Mouse (Mus musculus): ENCODE results near the gene Hmga1. TPM values are rescaled to one million over a fixed set of nuclear protein-coding genes. Genes with fewer than 3 reads are reported as not detected.

Gene Hmga1
- polyA plus RNA-seq, 1 experiment from 2014 or later: 186 TPM

- H3K4me2 ChIP-seq (ENCODE audit: low read depth, low read length): no peak overlapping the region
- WGBS: 53% methylated on average over 7 of the region's 7 CpGs
These were observed 7.5 kb downstream of the Hmga1 start for GRCm38 (mm10) chr17:27563771-27564244.

GRCm38 (mm10) chr17:27564391-27565162 lies 8.3 kb downstream of the Hmga1 start:
- Histone ChIP-seq H3K27ac (ENCODE audit: low read length) (peak overlapping the region; percentile 57), H3K36me3 (ENCODE audit: control insufficient read depth, insufficient read depth) (no peaks in the 10 kb centered on the region), H3K9ac (ENCODE audit: low read length) (peak overlapping the region; percentile 83), H3K4me2 (ENCODE audit: low read depth, low read length) (peak overlapping the region; percentile 96), H3K9me3 (replicated peaks; ENCODE audit: control insufficient read depth, low read length) (no peaks in the 10 kb centered on the region), H3K4me3 (ENCODE audit: low read length) (peak overlapping the region; percentile 82), H3K4me1 (ENCODE audit: control insufficient read depth, insufficient read depth, low read length) (peaks cover 21% of the 10 kb centered on the region), H3K27me3 (ENCODE audit: control insufficient read depth, insufficient read depth, low read length) (no peaks in the 10 kb centered on the region)
- WGBS: 17% methylated on average over 20 of the region's 20 CpGs
- ATAC-seq (replicated peaks; ENCODE audit: extremely low read depth, insufficient read depth, low FRiP score): no peak

More at GRCm38 (mm10) chr17:27563771-27564244, 7.5 kb downstream of the Hmga1 start:
- H3K27me3 ChIP-seq (ENCODE audit: control insufficient read depth, insufficient read depth, low read length): no peaks in the 10 kb centered on the region
- H3K27ac ChIP-seq (ENCODE audit: low read length): no peak overlapping the region
- H3K9me3 ChIP-seq (replicated peaks; ENCODE audit: control insufficient read depth, low read length): no peaks in the 10 kb centered on the region
- no peak for ATAC-seq (replicated peaks; ENCODE audit: extremely low read depth, insufficient read depth, low FRiP score)
- peaks cover 25% of the 10 kb centered on the region for H3K4me1 ChIP-seq (ENCODE audit: control insufficient read depth, insufficient read depth, low read length)
- no peak overlapping the region for H3K9ac ChIP-seq (ENCODE audit: low read length)
- no peak overlapping the region for H3K4me3 ChIP-seq (ENCODE audit: low read length)
- H3K36me3 ChIP-seq (ENCODE audit: control insufficient read depth, insufficient read depth): no peaks in the 10 kb centered on the region

GRCm38 (mm10) chr17:27565163-27565941 lies 9.1 kb downstream of the Hmga1 start, which contains the start of gene AI413582:
Gene AI413582, minus strand, starts transcription at chr17:27565756.
- WGBS: under 1% methylated on average over 58 of the region's 58 CpGs
- peak within 1 kb of the TSS; percentile 57 for H3K27ac ChIP-seq (ENCODE audit: low read length)

GRCm38 (mm10) chr17:27565942-27566267 lies 9.6 kb downstream of the Hmga1 start:
- Histone ChIP-seq H3K36me3 (ENCODE audit: control insufficient read depth, insufficient read depth) (no peaks in the 10 kb centered on the region), H3K4me2 (ENCODE audit: low read depth, low read length) (peak overlapping the region; percentile 96), H3K27me3 (ENCODE audit: control insufficient read depth, insufficient read depth, low read length) (no peaks in the 10 kb centered on the region), H3K27ac (ENCODE audit: low read length) (no peak overlapping the region), H3K9me3 (replicated peaks; ENCODE audit: control insufficient read depth, low read length) (no peaks in the 10 kb centered on the region), H3K4me1 (ENCODE audit: control insufficient read depth, insufficient read depth, low read length) (peaks cover 21% of the 10 kb centered on the region), H3K9ac (ENCODE audit: low read length) (peak overlapping the region; percentile 77), H3K4me3 (ENCODE audit: low read length) (peak overlapping the region; percentile 82)
- peak; percentile 7; the same call in 1 of the 2 replicates for ATAC-seq (replicated peaks; ENCODE audit: extremely low read depth, insufficient read depth, low FRiP score)
- under 1% methylated on average over 13 of the region's 13 CpGs for WGBS

More at GRCm38 (mm10) chr17:27565163-27565941, 9.1 kb downstream of the Hmga1 start, which contains the start of gene AI413582:
- Histone ChIP-seq H3K4me1 (ENCODE audit: control insufficient read depth, insufficient read depth, low read length) (peaks cover 21% of the 10 kb centered on the region), H3K27me3 (ENCODE audit: control insufficient read depth, insufficient read depth, low read length) (no peaks in the 10 kb centered on the region), H3K4me3 (ENCODE audit: low read length) (peak within 1 kb of the TSS; percentile 82), H3K36me3 (ENCODE audit: control insufficient read depth, insufficient read depth) (no peaks in the 10 kb centered on the region), H3K9me3 (replicated peaks; ENCODE audit: control insufficient read depth, low read length) (no peaks in the 10 kb centered on the region), H3K9ac (ENCODE audit: low read length) (peak within 1 kb of the TSS; percentile 83), H3K4me2 (ENCODE audit: low read depth, low read length) (peak within 1 kb of the TSS; percentile 96)
- peak; percentile 93 for ATAC-seq (replicated peaks; ENCODE audit: extremely low read depth, insufficient read depth, low FRiP score)

GRCm38 (mm10) chr17:27568228-27568627 lies 11.9 kb downstream of the Hmga1 start:
- no peak overlapping the region for H3K4me2 ChIP-seq (ENCODE audit: low read depth, low read length)
- H3K4me3 ChIP-seq (ENCODE audit: low read length): no peak overlapping the region
- no peaks in the 10 kb centered on the region for H3K9me3 ChIP-seq (replicated peaks; ENCODE audit: control insufficient read depth, low read length)
- H3K27ac ChIP-seq (ENCODE audit: low read length): no peak overlapping the region
- no peak for ATAC-seq (replicated peaks; ENCODE audit: extremely low read depth, insufficient read depth, low FRiP score)
- no peaks in the 10 kb centered on the region for H3K27me3 ChIP-seq (ENCODE audit: control insufficient read depth, insufficient read depth, low read length)
- H3K4me1 ChIP-seq (ENCODE audit: control insufficient read depth, insufficient read depth, low read length): peaks cover 23% of the 10 kb centered on the region
- no peak overlapping the region for H3K9ac ChIP-seq (ENCODE audit: low read length)
- WGBS: 89% methylated on average over 5 of the region's 5 CpGs
- H3K36me3 ChIP-seq (ENCODE audit: control insufficient read depth, insufficient read depth): no peaks in the 10 kb centered on the region; the same call in 1 of the 2 replicates

GRCm38 (mm10) chr17:27571315-27571714 lies 15.0 kb downstream of the Hmga1 start:
- Histone ChIP-seq H3K27ac (ENCODE audit: low read length) (no peak overlapping the region; the same call in 1 of the 2 replicates), H3K36me3 (ENCODE audit: control insufficient read depth, insufficient read depth) (peaks cover 2% of the 10 kb centered on the region), H3K9me3 (replicated peaks; ENCODE audit: control insufficient read depth, low read length) (no peaks in the 10 kb centered on the region), H3K9ac (ENCODE audit: low read length) (no peak overlapping the region), H3K4me3 (ENCODE audit: low read length) (no peak overlapping the region), H3K27me3 (ENCODE audit: control insufficient read depth, insufficient read depth, low read length) (no peaks in the 10 kb centered on the region), H3K4me2 (ENCODE audit: low read depth, low read length) (no peak overlapping the region), H3K4me1 (ENCODE audit: control insufficient read depth, insufficient read depth, low read length) (peaks cover 19% of the 10 kb centered on the region)
- WGBS: 71% methylated on average over 8 of the region's 8 CpGs
- no peak for ATAC-seq (replicated peaks; ENCODE audit: extremely low read depth, insufficient read depth, low FRiP score)

- H3K36me3 ChIP-seq (ENCODE audit: control insufficient read depth, insufficient read depth): peaks cover 5% of the 10 kb centered on the region
- no peaks in the 10 kb centered on the region for H3K9me3 ChIP-seq (replicated peaks; ENCODE audit: control insufficient read depth, low read length)
- no peak overlapping the region for H3K9ac ChIP-seq (ENCODE audit: low read length)
- H3K27me3 ChIP-seq (ENCODE audit: control insufficient read depth, insufficient read depth, low read length): no peaks in the 10 kb centered on the region
- H3K4me3 ChIP-seq (ENCODE audit: low read length): no peak overlapping the region
- no peak for ATAC-seq (replicated peaks; ENCODE audit: extremely low read depth, insufficient read depth, low FRiP score)
- WGBS: 70% methylated on average over 10 of the region's 10 CpGs
- H3K4me1 ChIP-seq (ENCODE audit: control insufficient read depth, insufficient read depth, low read length): peaks cover 15% of the 10 kb centered on the region
- no peak overlapping the region for H3K27ac ChIP-seq (ENCODE audit: low read length)
- H3K4me2 ChIP-seq (ENCODE audit: low read depth, low read length): no peak overlapping the region
These were observed 17.5 kb downstream of the Hmga1 start for GRCm38 (mm10) chr17:27573772-27574320.

GRCm38 (mm10) chr17:27574470-27575115 lies 18.3 kb downstream of the Hmga1 start:
- peaks cover 10% of the 10 kb centered on the region for H3K36me3 ChIP-seq (ENCODE audit: control insufficient read depth, insufficient read depth)
- H3K4me3 ChIP-seq (ENCODE audit: low read length): no peak overlapping the region
- H3K4me2 ChIP-seq (ENCODE audit: low read depth, low read length): no peak overlapping the region
- peak overlapping the region; percentile 43; the same call in 1 of the 2 replicates for H3K27ac ChIP-seq (ENCODE audit: low read length)
- 78% methylated on average over 15 of the region's 16 CpGs for WGBS
- H3K4me1 ChIP-seq (ENCODE audit: control insufficient read depth, insufficient read depth, low read length): peaks cover 15% of the 10 kb centered on the region
- no peak overlapping the region for H3K9ac ChIP-seq (ENCODE audit: low read length)
- no peaks in the 10 kb centered on the region for H3K27me3 ChIP-seq (ENCODE audit: control insufficient read depth, insufficient read depth, low read length)
- ATAC-seq (replicated peaks; ENCODE audit: extremely low read depth, insufficient read depth, low FRiP score): peak; percentile 61
- no peaks in the 10 kb centered on the region for H3K9me3 ChIP-seq (replicated peaks; ENCODE audit: control insufficient read depth, low read length)

Measured in heart, embryonic 16.5 days (tissue).